Mouse (Mus musculus) cerebellum, adult 9-11 months (tissue): ENCODE results near the gene Ccdc170.

Experiments
- DNase-seq: peaks from one replicate; pipeline ENCODE4 v3.0.0; 2022

Ccdc170 gene

DNA sequence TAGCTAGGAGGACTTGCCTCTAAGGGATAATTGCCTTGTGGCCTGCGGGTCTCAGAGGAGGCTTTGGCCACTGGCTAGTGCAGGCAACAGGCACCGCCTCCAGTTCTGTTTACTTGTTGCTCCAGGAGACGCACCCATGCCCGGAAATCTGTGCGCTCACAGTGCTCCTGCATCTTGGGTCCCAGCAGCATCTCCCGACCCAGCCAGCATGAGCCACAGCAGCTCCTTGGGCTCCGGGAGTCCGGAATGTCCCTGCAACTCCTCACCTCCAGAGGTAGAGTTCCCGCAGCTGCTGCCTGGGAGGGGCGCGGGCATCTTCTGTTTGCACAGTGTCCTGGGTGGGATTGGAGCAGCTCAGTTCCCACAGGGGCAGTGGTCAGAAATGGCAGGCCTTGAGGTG is at the start of gene Ccdc170:
TSS of gene Ccdc170 (plus strand) at position 148 of the 400 bp plus-strand sequence.
- DNase-seq, result no peak

DNA sequence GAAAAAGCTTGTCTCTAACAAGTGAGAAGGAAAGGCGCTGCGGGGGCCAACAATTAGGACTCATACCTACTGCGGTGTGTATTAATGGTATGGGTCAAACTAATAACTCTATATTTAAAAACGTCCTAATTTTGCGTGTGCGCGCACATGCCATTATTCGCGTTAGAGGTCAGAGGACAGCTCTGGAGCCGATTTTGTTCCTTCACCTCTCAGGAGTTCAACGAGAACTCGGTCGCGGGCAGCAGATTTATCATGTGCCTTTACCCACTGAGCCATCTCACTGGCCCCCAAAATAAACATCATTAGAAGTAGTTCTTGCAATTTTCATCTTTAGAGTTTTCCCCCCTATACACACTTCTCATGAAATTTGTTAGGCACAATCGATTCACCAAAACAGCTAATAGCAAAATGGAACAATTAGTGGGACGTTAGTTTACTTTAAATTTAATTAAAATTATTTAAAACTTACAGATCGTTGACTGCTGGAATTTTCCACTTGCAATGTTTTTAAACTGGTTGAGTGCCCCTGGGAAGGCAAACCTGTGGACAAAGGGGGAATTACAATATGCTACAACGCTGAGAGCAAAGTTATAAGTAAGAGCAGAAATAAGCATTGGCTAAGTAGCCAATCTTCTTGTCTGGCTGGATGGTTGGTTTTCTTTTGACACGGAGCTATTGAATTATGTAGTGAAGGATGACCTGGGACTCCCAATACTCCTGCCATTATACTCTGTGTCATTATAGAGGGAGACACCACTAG is 49.1 kb upstream of the Ccdc170 start:
- DNase-seq, result no peak

GRCm38 (mm10) chr10:4433871-4434270 is 48.4 kb upstream of the Ccdc170 start:
- peak; percentile 36 for DNase-seq

GRCm38 (mm10) chr10:4435416-4435815 is 46.9 kb upstream of the Ccdc170 start:
- DNase-seq, result no peak

DNA sequence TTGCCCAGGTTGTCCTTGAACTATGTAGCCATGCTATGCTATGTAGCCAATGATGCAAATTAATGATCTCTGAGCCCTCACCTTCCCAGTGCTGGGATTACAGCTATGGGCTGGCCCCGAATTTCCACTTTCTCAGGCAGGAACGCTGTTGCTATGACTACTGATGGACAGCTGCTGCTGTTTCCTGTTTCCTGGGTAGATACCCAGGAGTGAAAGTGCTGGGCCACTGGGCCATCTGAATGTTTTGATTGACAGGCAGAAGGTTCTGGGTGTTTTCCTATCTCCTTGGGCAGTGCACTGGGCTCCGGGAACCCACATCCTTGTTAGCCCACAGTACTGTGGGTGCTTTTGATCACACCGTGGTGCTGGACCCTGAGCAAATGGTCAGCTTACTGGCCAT is 25.9 kb upstream of the Ccdc170 start:
- DNase-seq, result no peak

DNA sequence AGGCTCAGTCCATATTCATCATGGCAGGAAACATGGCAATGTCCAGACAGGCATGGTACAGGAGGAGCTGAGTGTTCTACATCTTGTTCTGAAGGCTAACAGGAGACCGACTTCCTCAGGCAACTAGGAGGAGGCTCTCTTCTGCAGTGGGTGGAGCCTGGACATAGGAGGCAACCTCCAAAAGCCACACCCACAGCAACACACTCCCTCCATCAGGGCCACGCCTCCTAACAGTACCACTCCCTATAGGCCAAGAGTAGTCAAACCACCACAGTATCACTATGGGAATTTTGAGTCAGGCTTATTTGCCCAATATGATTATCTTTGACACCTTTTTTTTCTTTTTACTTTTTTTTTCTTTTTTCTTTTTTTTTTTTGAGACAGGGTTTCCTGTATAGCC is 22.1 kb upstream of the Ccdc170 start:
- no peak for DNase-seq

DNA sequence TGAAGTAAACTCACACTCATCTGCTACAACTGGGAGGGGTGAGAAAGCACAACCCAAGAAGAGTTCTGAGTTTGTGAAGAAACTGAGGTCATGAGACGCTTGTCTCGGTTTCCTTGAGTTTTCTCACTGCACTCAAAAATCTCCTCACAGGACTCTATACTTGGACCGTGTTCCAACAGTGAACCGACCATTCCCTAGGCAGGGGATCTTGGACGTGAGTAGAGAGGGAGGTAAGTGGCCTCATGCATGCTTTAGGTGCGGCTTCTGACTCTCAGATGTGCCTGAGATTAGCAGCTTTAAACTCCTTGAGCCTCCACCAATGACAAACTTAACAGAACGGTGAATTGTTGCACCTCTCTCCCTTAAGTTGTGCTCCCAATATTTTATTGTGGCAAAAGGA is 16.5 kb upstream of the Ccdc170 start:
- DNase-seq, result no peak

DNA sequence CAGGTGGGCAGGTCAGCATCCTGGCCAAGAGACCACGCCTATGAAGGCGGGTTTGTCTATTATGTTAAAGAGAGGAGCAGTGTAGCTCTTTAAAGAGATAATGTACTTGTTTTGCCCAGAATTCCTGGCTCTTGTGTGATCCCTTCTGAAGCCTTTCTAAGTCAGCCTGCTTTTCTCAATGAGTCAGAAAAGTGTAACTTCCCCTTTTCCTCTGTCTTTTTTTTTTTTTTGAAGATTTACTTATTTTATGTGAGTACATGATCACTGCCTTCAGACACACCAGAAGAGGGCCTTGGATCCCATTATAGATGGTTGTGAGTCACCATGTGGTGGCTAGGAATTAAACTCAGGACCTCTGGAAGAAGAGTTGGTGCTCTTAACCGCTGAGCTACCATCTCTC is 12.9 kb upstream of the Ccdc170 start:
- no peak for DNase-seq

- no peak for DNase-seq
These were observed 8.7 kb upstream of the Ccdc170 start for GRCm38 (mm10) chr10:4473591-4473993.

DNA sequence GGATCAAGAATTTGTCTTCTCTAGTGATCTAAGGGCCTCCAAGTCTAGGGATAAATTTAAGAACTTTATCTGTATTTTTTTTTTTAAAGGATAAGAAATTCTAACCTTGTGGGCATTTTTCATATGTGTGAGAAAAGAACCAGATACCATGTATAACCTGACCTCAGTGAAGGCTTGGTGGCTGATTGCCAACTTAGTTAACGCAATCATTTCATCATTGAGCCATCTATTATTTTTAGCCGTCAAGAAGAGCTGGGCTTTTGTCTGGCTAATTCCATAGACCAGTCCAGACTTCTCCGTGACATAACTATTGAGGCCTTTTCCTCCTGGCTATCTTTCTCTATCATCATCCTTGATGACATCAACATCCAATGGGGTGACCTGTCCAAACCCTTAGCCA is 6.9 kb upstream of the Ccdc170 start:
- no peak for DNase-seq

- DNase-seq, result no peak
These were observed 5.7 kb upstream of the Ccdc170 start for GRCm38 (mm10) chr10:4476604-4477003.

- no peak for DNase-seq
These were observed 1.4 kb upstream of the Ccdc170 start for GRCm38 (mm10) chr10:4480929-4481328.

- DNase-seq, result no peak
These were observed 607 bp upstream of the Ccdc170 start for GRCm38 (mm10) chr10:4481695-4482094.

- DNase-seq, result no peak
These were observed 1.5 kb downstream of the Ccdc170 start for GRCm38 (mm10) chr10:4483848-4484247.

DNA sequence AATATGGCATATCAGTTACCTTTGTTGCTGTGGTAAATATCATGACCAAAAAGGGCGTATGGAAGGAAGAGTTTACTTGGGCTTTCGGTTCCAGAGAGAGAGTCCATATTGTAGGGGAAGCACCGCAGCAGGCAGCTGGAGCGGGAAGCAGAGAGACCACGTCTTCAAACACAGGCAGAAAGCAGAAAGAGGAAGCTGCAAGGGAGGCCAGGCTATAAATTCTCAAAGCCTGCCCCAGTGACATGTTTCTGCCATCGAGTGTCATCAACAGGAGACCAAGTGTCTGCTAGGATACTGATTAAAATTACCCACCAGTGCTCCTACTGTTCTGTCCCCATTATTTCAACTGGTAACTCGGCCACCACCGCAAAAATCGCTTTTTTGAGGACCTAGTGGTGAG is 2.7 kb downstream of the Ccdc170 start:
- no peak for DNase-seq

GRCm38 (mm10) chr10:4489865-4490264 is 7.6 kb downstream of the Ccdc170 start:
- DNase-seq, result no peak

- DNase-seq, result no peak
These were observed 9.0 kb downstream of the Ccdc170 start for GRCm38 (mm10) chr10:4491281-4491680.

DNA sequence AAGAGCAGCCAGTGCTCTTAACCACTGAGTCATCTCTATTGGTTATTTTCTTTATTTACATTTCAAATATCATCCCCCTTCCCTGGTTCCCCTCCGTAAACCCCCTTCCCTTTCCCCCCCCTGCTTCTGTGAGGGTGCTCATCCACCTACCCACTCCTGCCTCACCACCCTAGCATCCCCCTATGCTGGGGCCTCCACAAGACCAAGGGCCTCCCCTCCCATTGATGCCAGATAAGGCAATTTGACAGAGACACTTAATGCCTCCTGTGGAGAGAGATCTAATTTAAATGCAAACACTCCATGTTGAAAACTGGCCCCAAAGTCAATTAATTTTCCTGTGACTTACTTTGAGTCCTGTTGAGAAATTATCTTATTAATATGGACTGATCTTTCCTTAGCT is 9.7 kb downstream of the Ccdc170 start:
- no peak for DNase-seq

DNA sequence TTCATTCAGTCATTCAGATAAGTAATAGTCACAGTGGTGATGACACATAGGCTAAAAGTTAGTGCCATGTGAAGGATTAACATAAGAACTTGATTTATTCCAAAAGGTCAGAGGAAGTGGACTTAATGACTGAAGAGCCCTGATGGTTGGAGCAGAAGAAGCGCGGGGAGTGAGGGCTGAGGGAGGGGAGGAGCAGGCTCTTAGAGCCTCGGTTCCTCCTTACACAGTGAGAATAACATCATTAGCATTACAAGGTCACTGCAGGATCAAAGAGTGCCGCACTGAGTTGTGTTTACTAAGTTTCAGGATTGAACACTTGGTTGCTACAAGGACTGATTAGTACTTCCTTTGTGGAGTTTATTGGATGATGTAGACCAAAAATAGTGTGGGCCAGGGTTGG is 10.6 kb downstream of the Ccdc170 start:
- DNase-seq, result no peak

DNA sequence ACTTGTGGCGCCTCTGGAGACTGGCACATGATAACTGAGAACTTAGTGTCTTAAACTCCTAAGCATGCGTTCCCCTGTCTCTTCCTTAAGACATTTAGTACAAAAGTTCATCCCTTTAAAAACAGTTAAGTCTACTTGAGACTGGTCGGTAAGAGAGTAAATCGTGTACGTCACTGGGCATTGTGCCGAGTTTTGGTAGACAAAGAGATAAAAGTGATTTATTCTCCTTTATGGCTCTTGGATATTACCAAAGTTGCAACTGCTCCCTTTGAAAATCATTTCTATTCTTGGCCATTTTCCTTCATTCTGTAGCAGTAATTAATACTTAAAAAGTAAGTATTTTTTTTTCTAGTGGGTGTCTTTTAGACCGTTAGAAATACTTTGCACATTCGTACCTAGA is 20.9 kb downstream of the Ccdc170 start:
- no peak for DNase-seq

DNA sequence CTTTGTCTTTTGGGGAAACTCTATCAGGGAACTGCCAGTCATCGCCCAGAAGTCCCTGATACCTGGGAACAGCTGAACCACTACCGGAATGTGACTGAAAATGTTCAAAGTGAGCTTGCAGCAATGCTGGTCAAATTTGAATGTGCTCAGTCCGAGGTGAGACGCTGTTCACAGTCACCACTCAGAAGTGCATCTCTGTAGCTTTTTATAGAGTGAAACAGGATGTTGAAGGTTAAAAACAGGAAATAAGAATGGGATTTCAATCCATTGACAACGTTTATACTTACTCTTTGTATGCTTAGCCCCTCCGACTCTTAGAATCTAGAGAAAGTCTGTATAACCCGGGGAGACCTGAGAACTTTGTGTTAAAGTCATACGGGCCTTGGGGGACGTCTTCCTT is 30.4 kb downstream of the Ccdc170 start:
- no peak for DNase-seq

- DNase-seq, result no peak
These were observed 35.3 kb downstream of the Ccdc170 start for GRCm38 (mm10) chr10:4517614-4518013.

DNA sequence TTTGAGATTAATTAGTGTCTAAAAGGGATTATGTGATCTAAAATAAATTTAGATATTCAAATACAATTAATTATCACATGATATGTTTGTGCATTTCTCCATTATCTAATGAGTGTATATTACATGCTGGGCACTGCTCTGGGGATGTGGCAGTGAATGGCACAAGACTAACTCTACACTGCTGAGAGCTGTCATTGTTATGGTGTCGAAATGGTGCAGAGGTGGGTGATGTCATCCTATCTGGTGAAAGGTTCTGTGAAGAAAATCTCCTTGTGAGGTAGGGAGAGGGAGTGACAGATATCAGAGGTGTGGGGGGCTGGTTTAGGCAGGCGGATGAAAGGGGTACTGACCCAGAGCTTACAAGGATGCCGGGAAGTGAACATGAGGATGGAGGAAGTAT is 37.3 kb downstream of the Ccdc170 start:
- no peak for DNase-seq

GRCm38 (mm10) chr10:4520394-4521102 is 38.2 kb downstream of the Ccdc170 start:
- no peak for DNase-seq

DNA sequence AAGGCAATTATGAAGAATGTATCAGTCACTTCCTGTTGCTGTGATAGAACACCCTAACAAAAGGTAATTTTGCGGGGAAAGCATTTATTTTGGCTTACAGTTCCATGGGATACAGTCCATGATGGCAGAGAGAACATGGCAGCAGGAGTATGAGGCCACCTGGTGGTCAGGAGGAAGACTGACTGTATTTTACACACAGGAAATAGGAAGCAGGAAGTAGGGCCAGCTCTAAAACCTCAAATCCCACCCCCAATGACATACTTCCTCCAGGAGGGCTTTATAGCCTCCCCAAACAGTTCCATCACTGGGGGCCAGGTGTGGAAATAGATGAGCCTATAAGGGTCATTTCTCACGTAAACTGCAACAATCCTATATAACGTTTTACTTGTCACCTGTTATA is 39.8 kb downstream of the Ccdc170 start:
- DNase-seq, result no peak
